Mouse (Mus musculus) heart, adult 2 months (tissue): ENCODE measurements around the gene Lipn. TPM values are rescaled to one million over a fixed set of nuclear protein-coding genes. Genes with fewer than 3 reads are reported as not detected.

Experiments
- DNase-seq, 2 experiments: peaks; one replicate each; pipeline ENCODE4 v3.0.0; 2021
- H3K27ac ChIP-seq: fragments of 200-600 bp; 2 replicates; pipeline ENCODE4 v1.8.1; 2022
- H3K27me3 ChIP-seq: fragments of 200-500 bp; 2 replicates; pipeline ENCODE4 v1.6.1; 2012; ENCODE audit warnings: mild to moderate bottlenecking, low read length, inconsistent platforms, mixed read lengths; ENCODE audit not compliant: control insufficient read depth, insufficient read depth
- H3K36me3 ChIP-seq: fragments of 200-500 bp; 2 replicates; pipeline ENCODE4 v1.6.1; 2012; ENCODE audit warnings: low read length, inconsistent platforms; ENCODE audit not compliant: control insufficient read depth, insufficient read depth
- H3K4me1 ChIP-seq: fragments of 200-500 bp; 2 replicates; pipeline ENCODE4 v1.6.1; 2011; ENCODE audit warnings: low read length; ENCODE audit not compliant: control insufficient read depth, insufficient read depth
- H3K4me3 ChIP-seq: fragments of 200-600 bp; 2 replicates; pipeline ENCODE4 v1.8.1; 2022
- H3K79me2 ChIP-seq: fragments of 200-500 bp; replicated peaks from 2 replicates; pipeline ENCODE4 v1.6.1; 2012; ENCODE audit warnings: mild to moderate bottlenecking, inconsistent platforms, low read length, moderate library complexity, mixed read lengths; ENCODE audit not compliant: control insufficient read depth, insufficient read depth
- H3K9ac ChIP-seq: fragments of 200-500 bp; 2 replicates; pipeline ENCODE4 v1.6.1; 2012; ENCODE audit warnings: low read depth, mild to moderate bottlenecking, control low read depth, inconsistent platforms, low read length, mixed read lengths
- CTCF ChIP-seq: fragments of 200-600 bp; IDR thresholded peaks from 2 replicates; pipeline ENCODE4 v1.8.1; 2022; ENCODE audit warnings: antibody characterized with exemption, mild to moderate bottlenecking, moderate library complexity
- EP300 ChIP-seq: fragments of 200-500 bp; IDR thresholded peaks from 2 replicates; pipeline ENCODE4 v1.6.1; 2011; ENCODE audit warnings: low read depth, low read length, control low read depth; ENCODE audit not compliant: insufficient read depth
- POLR2A ChIP-seq: fragments of 200-500 bp; IDR thresholded peaks from 2 replicates; pipeline ENCODE4 v1.6.1; 2011; ENCODE audit warnings: mild to moderate bottlenecking, low read depth, low read length, control low read depth; ENCODE audit not compliant: insufficient read depth
- WGBS: fragments of 180-500 bp; shearing (Covaris S2); methylation state at CpG from one replicate; pipeline ENCODE4 v1.1.7; 2018; 5-methylcytosine and 5-hydroxymethylcytosine counted together
- intact Hi-C: fragments of 180-260 bp; cut with DNase I; formaldehyde crosslinking; loops from one replicate; pipeline ENCODE4 v1.15.1; 2025
- polyA plus RNA-seq: library from polyadenylated mRNA; depleted of rRNA; stranded (reverse); fragments of >200 nt; gene quantifications from 2 replicates; pipeline ENCODE4 v1.2.3, GENCODE M21; 2012
- total RNA-seq, 2 experiments: library from RNA; stranded (reverse); gene quantifications; 2 replicates each; pipeline ENCODE4 v1.2.3; 2021

The Lipn gene
- total and polyA plus RNA-seq, 3 experiments: not detected

- intact Hi-C loops: no loop called here
- Histone ChIP-seq H3K27ac (no peak overlapping the region), H3K27me3 (no peaks in the 10 kb centered on the region), H3K9ac (no peak overlapping the region), H3K4me3 (no peak overlapping the region), H3K36me3 (no peaks in the 10 kb centered on the region), H3K4me1 (no peaks in the 10 kb centered on the region), H3K79me2 (no peaks in the 10 kb centered on the region)
- no peak for DNase-seq
- TF ChIP-seq EP300 (no peak), POLR2A (no peak), CTCF (no peak)
- WGBS: 41% methylated on average over 3 of the region's 3 CpGs
These were observed 22.0 kb downstream of the Lipn start for GRCm38 (mm10) chr19:34089011-34089680.

GRCm38 (mm10) chr19:34095381-34095780 is 28.2 kb downstream of the Lipn start:
- no peak overlapping the region for H3K27ac ChIP-seq
- H3K4me3 ChIP-seq: no peak overlapping the region
- H3K9ac ChIP-seq: no peak overlapping the region
- H3K27me3 ChIP-seq: no peaks in the 10 kb centered on the region
- WGBS: 72% methylated on average over 5 of the region's 5 CpGs
- no peaks in the 10 kb centered on the region for H3K79me2 ChIP-seq
- H3K4me1 ChIP-seq: no peaks in the 10 kb centered on the region
- no peak for DNase-seq
- no peak for TF ChIP-seq CTCF
- no peaks in the 10 kb centered on the region for H3K36me3 ChIP-seq
- intact Hi-C loops: no loop called here

- 26% methylated on average over 1 of the region's 1 CpGs for WGBS
- TF ChIP-seq CTCF (no peak), EP300 (no peak), POLR2A (no peak)
- H3K4me1 ChIP-seq: no peaks in the 10 kb centered on the region
- H3K36me3 ChIP-seq: no peaks in the 10 kb centered on the region
- no peaks in the 10 kb centered on the region for H3K79me2 ChIP-seq
- H3K4me3 ChIP-seq: no peak overlapping the region
- no peaks in the 10 kb centered on the region for H3K27me3 ChIP-seq
- intact Hi-C loops: no loop called here
- DNase-seq: no peak
- H3K9ac ChIP-seq: no peak overlapping the region
- no peak overlapping the region for H3K27ac ChIP-seq
These were observed 29.1 kb downstream of the Lipn start for GRCm38 (mm10) chr19:34096228-34096627.

- H3K79me2 ChIP-seq: no peaks in the 10 kb centered on the region
- H3K36me3 ChIP-seq: no peaks in the 10 kb centered on the region
- no peak within 1 kb of the TSS for H3K9ac ChIP-seq
- intact Hi-C loops: no loop called here
- H3K4me3 ChIP-seq: no peak within 1 kb of the TSS
- 83% methylated on average over 4 of the region's 4 CpGs for WGBS
- no peak for DNase-seq
- H3K27ac ChIP-seq: no peak within 1 kb of the TSS
- H3K4me1 ChIP-seq: no peaks in the 10 kb centered on the region
- no peak for TF ChIP-seq EP300
- no peak for TF ChIP-seq CTCF
- TF ChIP-seq POLR2A: no peak
- no peaks in the 10 kb centered on the region for H3K27me3 ChIP-seq
These were observed 33.5 kb downstream of the Lipn start, which contains the start of gene Lipm for GRCm38 (mm10) chr19:34100633-34101032. Lipm (plus strand) TSS chr19:34100933.

- Histone ChIP-seq H3K9ac (no peak overlapping the region), H3K27me3 (no peaks in the 10 kb centered on the region), H3K36me3 (no peaks in the 10 kb centered on the region), H3K4me1 (no peaks in the 10 kb centered on the region), H3K4me3 (no peak overlapping the region), H3K27ac (no peak overlapping the region), H3K79me2 (no peaks in the 10 kb centered on the region)
- WGBS: 91% methylated on average over 7 of the region's 7 CpGs
- intact Hi-C loops: no loop called here
- TF ChIP-seq EP300 (no peak), POLR2A (no peak), CTCF (no peak)
- DNase-seq: no peak
These were observed 34.7 kb downstream of the Lipn start for GRCm38 (mm10) chr19:34101888-34102287.

- H3K4me3 ChIP-seq: no peak overlapping the region
- no peak overlapping the region for H3K9ac ChIP-seq
- 79% methylated on average over 3 of the region's 3 CpGs for WGBS
- no peak for DNase-seq
- no peaks in the 10 kb centered on the region for H3K79me2 ChIP-seq
- intact Hi-C loops: no loop called here
- no peak for TF ChIP-seq CTCF
- TF ChIP-seq EP300: no peak
- no peak for TF ChIP-seq POLR2A
- H3K27ac ChIP-seq: no peak overlapping the region
- no peaks in the 10 kb centered on the region for H3K36me3 ChIP-seq
- no peaks in the 10 kb centered on the region for H3K4me1 ChIP-seq
- H3K27me3 ChIP-seq: no peaks in the 10 kb centered on the region
These were observed 37.7 kb downstream of the Lipn start for GRCm38 (mm10) chr19:34104841-34105240.
